Mouse (Mus musculus) MEL (cell line): ENCODE data around the gene Ccdc47.

Experiments used
- MAFK ChIP-seq: IDR thresholded peaks from 2 replicates; pipeline ENCODE4 v1.6.1; 2011; ENCODE audit warnings: low read depth, mild to moderate bottlenecking, low read length, improper control_type of control experiment, borderline replicate concordance
- SIN3A ChIP-seq: IDR thresholded peaks from 2 replicates; pipeline ENCODE4 v1.6.1; 2012; ENCODE audit warnings: low read length, improper control_type of control experiment, inconsistent platforms
- TCF12 ChIP-seq: IDR thresholded peaks from 2 replicates; pipeline ENCODE4 v1.6.1; 2014; ENCODE audit warnings: low read depth, mild to moderate bottlenecking, inconsistent platforms, low read length, improper control_type of control experiment, moderate library complexity

DNA sequence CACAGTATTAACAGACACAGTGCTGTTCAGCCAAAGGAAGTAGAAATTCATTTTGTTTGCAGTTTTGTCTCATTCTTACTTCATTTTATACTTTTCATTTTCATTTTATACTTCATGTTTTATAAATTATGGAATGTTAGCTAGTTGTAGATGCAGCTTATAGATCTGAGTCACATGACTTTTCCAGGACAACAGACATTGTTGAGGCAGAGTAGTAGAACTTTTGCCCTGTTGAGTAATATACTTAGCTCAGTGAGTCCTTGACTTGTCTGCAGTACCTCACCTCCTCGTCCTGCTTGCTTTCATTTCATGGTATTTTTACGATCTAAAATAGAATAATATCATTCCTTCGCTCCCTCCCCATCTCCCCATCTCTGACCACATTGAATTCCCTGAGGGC, 4.5 kb upstream of the Ccdc47 start:
- TF ChIP-seq TCF12 (no peak), SIN3A (no peak), MAFK (no peak)
